Mouse (Mus musculus): ENCODE measurements around the gene Nlgn2. TPM values are rescaled to one million over a fixed set of nuclear protein-coding genes. Genes with fewer than 3 reads are reported as not detected.
A peak's percentile ranks its signal among the peaks of the same experiment; 100 is the strongest.

Nlgn2 gene
- polyA plus RNA-seq, 1 experiment from 2014 or later: 31.3 TPM

- Histone ChIP-seq H3K9ac (replicated peaks; ENCODE audit: low read depth, low read length) (no peak overlapping the region), H3K4me3 (ENCODE audit: low read depth, low read length) (no peak overlapping the region), H3K27ac (ENCODE audit: low read depth, low read length) (no peak overlapping the region), H3K27me3 (ENCODE audit: control insufficient read depth, insufficient read depth, low read length) (peaks cover 7% of the 10 kb centered on the region; the same call in 1 of the 2 replicates), H3K9me3 (ENCODE audit: control insufficient read depth, low read length) (no peaks in the 10 kb centered on the region), H3K36me3 (ENCODE audit: control insufficient read depth, insufficient read depth, low read length) (peaks cover 9% of the 10 kb centered on the region; the same call in 1 of the 2 replicates), H3K4me1 (ENCODE audit: control insufficient read depth, insufficient read depth, low read length) (0 out of 2 replicates have a peak, but pooled peaks cover 2% of the 10 kb centered on the region), H3K4me2 (ENCODE audit: low read depth, low read length) (no peak overlapping the region)
- 68% methylated on average over 7 of the region's 7 CpGs for WGBS
- no peak for ATAC-seq (ENCODE audit: low read depth)
Observed at GRCm38 (mm10) chr11:69853994-69854393, 16.4 kb upstream of the Nlgn2 start.

DNA sequence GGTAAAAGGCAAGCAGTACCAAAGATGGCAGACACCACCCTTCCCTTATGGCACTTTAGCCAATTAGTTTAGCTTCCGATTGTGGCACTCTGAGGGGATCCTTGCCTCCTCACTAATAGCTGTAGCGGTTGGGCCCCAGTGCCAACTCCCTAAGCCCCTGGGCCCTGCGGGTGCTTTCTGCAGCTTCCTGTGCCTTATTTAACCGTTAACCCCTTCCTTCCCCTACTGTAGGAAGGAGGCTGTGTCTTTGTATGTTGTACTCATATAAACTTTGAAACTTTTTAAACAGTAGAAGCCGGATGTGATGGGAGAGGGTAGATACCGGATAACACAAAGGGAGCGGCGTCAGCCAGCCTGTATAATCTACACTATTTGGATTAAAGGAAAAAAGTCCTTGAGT, 13.2 kb upstream of the Nlgn2 start:
- H3K9ac ChIP-seq (replicated peaks; ENCODE audit: low read depth, low read length): no peak overlapping the region
- peaks cover 9% of the 10 kb centered on the region; the same call in 1 of the 2 replicates for H3K36me3 ChIP-seq (ENCODE audit: control insufficient read depth, insufficient read depth, low read length)
- WGBS: 76% methylated on average over 8 of the region's 8 CpGs
- no peak overlapping the region for H3K4me2 ChIP-seq (ENCODE audit: low read depth, low read length)
- H3K9me3 ChIP-seq (ENCODE audit: control insufficient read depth, low read length): no peaks in the 10 kb centered on the region
- no peak overlapping the region for H3K27ac ChIP-seq (ENCODE audit: low read depth, low read length)
- H3K4me1 ChIP-seq (ENCODE audit: control insufficient read depth, insufficient read depth, low read length): peaks cover 15% of the 10 kb centered on the region
- ATAC-seq (ENCODE audit: low read depth): no peak
- H3K4me3 ChIP-seq (ENCODE audit: low read depth, low read length): no peak overlapping the region
- H3K27me3 ChIP-seq (ENCODE audit: control insufficient read depth, insufficient read depth, low read length): no peaks in the 10 kb centered on the region

GRCm38 (mm10) chr11:69849884-69850283, 12.3 kb upstream of the Nlgn2 start:
- no peak overlapping the region for H3K4me3 ChIP-seq (ENCODE audit: low read depth, low read length)
- H3K9me3 ChIP-seq (ENCODE audit: control insufficient read depth, low read length): no peaks in the 10 kb centered on the region
- WGBS: 96% methylated on average over 15 of the region's 15 CpGs
- H3K4me2 ChIP-seq (ENCODE audit: low read depth, low read length): no peak overlapping the region
- ATAC-seq (ENCODE audit: low read depth): no peak
- H3K27ac ChIP-seq (ENCODE audit: low read depth, low read length): no peak overlapping the region
- peaks cover 9% of the 10 kb centered on the region; the same call in 1 of the 2 replicates for H3K36me3 ChIP-seq (ENCODE audit: control insufficient read depth, insufficient read depth, low read length)
- H3K4me1 ChIP-seq (ENCODE audit: control insufficient read depth, insufficient read depth, low read length): peaks cover 21% of the 10 kb centered on the region
- no peaks in the 10 kb centered on the region for H3K27me3 ChIP-seq (ENCODE audit: control insufficient read depth, insufficient read depth, low read length)
- no peak overlapping the region for H3K9ac ChIP-seq (replicated peaks; ENCODE audit: low read depth, low read length)

DNA sequence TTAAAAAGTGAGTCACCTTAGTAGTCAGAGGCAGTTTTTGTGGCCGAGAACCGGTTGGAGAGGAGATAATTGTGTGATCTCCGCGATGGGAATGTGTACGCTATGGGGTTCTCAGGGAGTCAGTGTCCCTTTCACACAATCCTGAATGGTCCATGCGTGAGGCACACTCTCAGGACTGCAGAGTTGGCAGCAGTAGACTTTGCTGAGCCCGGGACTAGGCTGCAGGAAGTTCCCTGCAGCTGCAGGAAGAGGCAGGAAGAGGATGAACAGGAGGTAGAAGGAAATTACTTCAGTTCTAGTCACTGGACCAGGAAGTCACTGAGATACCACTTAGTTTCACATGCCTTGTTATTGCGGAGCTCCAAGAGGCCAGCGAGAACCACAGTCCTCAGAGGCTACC, 11.5 kb upstream of the Nlgn2 start:
- WGBS: 93% methylated on average over 9 of the region's 9 CpGs
- H3K36me3 ChIP-seq (ENCODE audit: control insufficient read depth, insufficient read depth, low read length): peaks cover 9% of the 10 kb centered on the region; the same call in 1 of the 2 replicates
- ATAC-seq (ENCODE audit: low read depth): no peak
- H3K4me1 ChIP-seq (ENCODE audit: control insufficient read depth, insufficient read depth, low read length): peaks cover 21% of the 10 kb centered on the region
- no peaks in the 10 kb centered on the region for H3K27me3 ChIP-seq (ENCODE audit: control insufficient read depth, insufficient read depth, low read length)
- no peak overlapping the region for H3K27ac ChIP-seq (ENCODE audit: low read depth, low read length)
- no peak overlapping the region for H3K4me3 ChIP-seq (ENCODE audit: low read depth, low read length)
- no peak overlapping the region for H3K4me2 ChIP-seq (ENCODE audit: low read depth, low read length)
- no peak overlapping the region for H3K9ac ChIP-seq (replicated peaks; ENCODE audit: low read depth, low read length)
- no peaks in the 10 kb centered on the region for H3K9me3 ChIP-seq (ENCODE audit: control insufficient read depth, low read length)

DNA sequence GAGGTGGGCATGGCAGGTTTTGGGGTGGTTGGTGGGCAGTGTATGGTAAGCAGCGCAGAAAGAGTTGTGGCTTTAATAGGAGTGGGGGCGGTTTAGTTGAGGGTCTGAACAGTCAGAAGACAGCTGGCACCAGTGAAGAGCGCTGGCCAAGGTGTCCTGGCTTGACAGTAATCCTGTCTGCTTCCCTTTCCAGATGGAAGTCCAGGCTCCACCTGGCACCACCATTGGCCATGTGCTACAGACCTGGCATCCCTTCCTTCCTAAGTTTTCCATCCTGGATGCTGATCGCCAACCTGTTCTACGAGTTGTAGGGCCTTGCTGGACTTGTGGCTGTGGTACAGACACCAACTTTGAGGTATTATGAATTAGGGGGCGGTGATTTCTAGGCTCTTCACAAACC, 10.4 kb upstream of the Nlgn2 start:
- Histone ChIP-seq H3K9me3 (ENCODE audit: control insufficient read depth, low read length) (no peaks in the 10 kb centered on the region), H3K36me3 (ENCODE audit: control insufficient read depth, insufficient read depth, low read length) (peaks cover 9% of the 10 kb centered on the region; the same call in 1 of the 2 replicates), H3K27me3 (ENCODE audit: control insufficient read depth, insufficient read depth, low read length) (no peaks in the 10 kb centered on the region), H3K4me3 (ENCODE audit: low read depth, low read length) (peak overlapping the region; percentile 78; the same call in 1 of the 2 replicates), H3K9ac (replicated peaks; ENCODE audit: low read depth, low read length) (no peak overlapping the region), H3K4me2 (ENCODE audit: low read depth, low read length) (peak overlapping the region; percentile 95), H3K27ac (ENCODE audit: low read depth, low read length) (no peak overlapping the region), H3K4me1 (ENCODE audit: control insufficient read depth, insufficient read depth, low read length) (peaks cover 21% of the 10 kb centered on the region)
- no peak for ATAC-seq (ENCODE audit: low read depth)
- 95% methylated on average over 6 of the region's 6 CpGs for WGBS

GRCm38 (mm10) chr11:69846738-69847688, 9.4 kb upstream of the Nlgn2 start:
- H3K4me1 ChIP-seq (ENCODE audit: control insufficient read depth, insufficient read depth, low read length): peaks cover 21% of the 10 kb centered on the region
- 10% methylated on average over 37 of the region's 37 CpGs for WGBS
- peak overlapping the region; percentile 95 for H3K4me2 ChIP-seq (ENCODE audit: low read depth, low read length)
- peak overlapping the region; percentile 96 for H3K27ac ChIP-seq (ENCODE audit: low read depth, low read length)
- H3K4me3 ChIP-seq (ENCODE audit: low read depth, low read length): peak overlapping the region; percentile 78
- H3K9me3 ChIP-seq (ENCODE audit: control insufficient read depth, low read length): no peaks in the 10 kb centered on the region
- peaks cover 9% of the 10 kb centered on the region; the same call in 1 of the 2 replicates for H3K36me3 ChIP-seq (ENCODE audit: control insufficient read depth, insufficient read depth, low read length)
- peak overlapping the region; percentile 93 for H3K9ac ChIP-seq (replicated peaks; ENCODE audit: low read depth, low read length)
- H3K27me3 ChIP-seq (ENCODE audit: control insufficient read depth, insufficient read depth, low read length): no peaks in the 10 kb centered on the region
- peak; percentile 30 for ATAC-seq (ENCODE audit: low read depth)

GRCm38 (mm10) chr11:69846198-69846680, 8.7 kb upstream of the Nlgn2 start, which contains the start of gene Plscr3:
TSS of gene Plscr3 (plus strand) at chr11:69846376.
- Histone ChIP-seq H3K9me3 (ENCODE audit: control insufficient read depth, low read length) (no peaks in the 10 kb centered on the region), H3K27ac (ENCODE audit: low read depth, low read length) (peak within 1 kb of the TSS; percentile 96), H3K27me3 (ENCODE audit: control insufficient read depth, insufficient read depth, low read length) (no peaks in the 10 kb centered on the region), H3K4me3 (ENCODE audit: low read depth, low read length) (peak within 1 kb of the TSS; percentile 78), H3K9ac (replicated peaks; ENCODE audit: low read depth, low read length) (peak within 1 kb of the TSS; percentile 93), H3K4me1 (ENCODE audit: control insufficient read depth, insufficient read depth, low read length) (peaks cover 21% of the 10 kb centered on the region), H3K36me3 (ENCODE audit: control insufficient read depth, insufficient read depth, low read length) (peaks cover 5% of the 10 kb centered on the region; the same call in 1 of the 2 replicates), H3K4me2 (ENCODE audit: low read depth, low read length) (peak within 1 kb of the TSS; percentile 95)
- WGBS: under 1% methylated on average over 38 of the region's 38 CpGs
- ATAC-seq (ENCODE audit: low read depth): peak; percentile 92

DNA sequence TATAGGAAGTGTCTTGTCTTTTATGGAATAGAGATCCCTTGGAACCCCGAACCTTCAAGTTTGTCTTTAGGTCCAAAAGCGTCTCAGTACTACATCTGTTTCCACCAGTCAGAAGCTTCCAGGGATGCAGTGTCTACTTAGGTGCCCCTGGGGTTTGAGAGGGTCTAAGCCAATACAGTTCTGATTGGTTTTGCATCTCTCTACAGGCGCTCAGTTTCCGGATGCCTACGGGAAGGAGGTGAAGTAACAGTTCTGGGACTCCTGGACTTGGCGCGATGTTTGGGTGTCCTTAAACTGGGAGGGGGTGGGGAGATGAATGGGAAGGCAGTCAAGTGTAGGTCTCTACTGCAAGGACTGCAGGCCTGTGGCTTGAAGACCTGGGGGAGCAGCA, 1.1 kb upstream of the Nlgn2 start:
- no peaks in the 10 kb centered on the region for H3K9me3 ChIP-seq (ENCODE audit: control insufficient read depth, low read length)
- peak overlapping the region; percentile 56 for H3K9ac ChIP-seq (replicated peaks; ENCODE audit: low read depth, low read length)
- peak overlapping the region; percentile 98 for H3K4me2 ChIP-seq (ENCODE audit: low read depth, low read length)
- peaks cover 2% of the 10 kb centered on the region for H3K36me3 ChIP-seq (ENCODE audit: control insufficient read depth, insufficient read depth, low read length)
- H3K27me3 ChIP-seq (ENCODE audit: control insufficient read depth, insufficient read depth, low read length): no peaks in the 10 kb centered on the region
- no peak for ATAC-seq (ENCODE audit: low read depth)
- WGBS: 3% methylated on average over 7 of the region's 7 CpGs
- H3K4me3 ChIP-seq (ENCODE audit: low read depth, low read length): peak overlapping the region; percentile 92
- H3K27ac ChIP-seq (ENCODE audit: low read depth, low read length): peak overlapping the region; percentile 85
- H3K4me1 ChIP-seq (ENCODE audit: control insufficient read depth, insufficient read depth, low read length): peaks cover 24% of the 10 kb centered on the region
